Mouse (Mus musculus): ENCODE results near the gene Ada. TPM values are rescaled to one million over a fixed set of nuclear protein-coding genes. Genes with fewer than 3 reads are reported as not detected.

Ada gene
- polyA plus RNA-seq, 1 experiment from 2014 or later: 9.5 TPM

GRCm38 (mm10) chr2:163710000-163710399, 40.0 kb downstream of the Ada start:
- H3K4me2 ChIP-seq: no peak overlapping the region
- no peaks in the 10 kb centered on the region for H3K27me3 ChIP-seq
- H3K27ac ChIP-seq: no peak overlapping the region
- no peak overlapping the region for H3K4me3 ChIP-seq (replicated peaks)
- 88% methylated on average over 9 of the region's 9 CpGs for WGBS
- peaks cover 4% of the 10 kb centered on the region; the same call in 1 of the 2 replicates for H3K36me3 ChIP-seq
- H3K4me1 ChIP-seq: peaks cover 29% of the 10 kb centered on the region
- ATAC-seq (replicated peaks; ENCODE audit: low FRiP score): no peak
- H3K9ac ChIP-seq: no peak overlapping the region
- no peaks in the 10 kb centered on the region for H3K9me3 ChIP-seq (replicated peaks)

- Histone ChIP-seq H3K9me3 (replicated peaks) (no peaks in the 10 kb centered on the region), H3K4me2 (no peak overlapping the region), H3K4me1 (peaks cover 29% of the 10 kb centered on the region), H3K27ac (no peak overlapping the region), H3K4me3 (replicated peaks) (no peak overlapping the region), H3K36me3 (peaks cover 13% of the 10 kb centered on the region; the same call in 1 of the 2 replicates), H3K9ac (no peak overlapping the region), H3K27me3 (no peaks in the 10 kb centered on the region)
- 79% methylated on average over 6 of the region's 6 CpGs for WGBS
- no peak for ATAC-seq (replicated peaks; ENCODE audit: low FRiP score)
These were observed 41.2 kb downstream of the Ada start for GRCm38 (mm10) chr2:163708763-163709250.

- Histone ChIP-seq H3K36me3 (peaks cover 13% of the 10 kb centered on the region; the same call in 1 of the 2 replicates), H3K27me3 (no peaks in the 10 kb centered on the region), H3K4me2 (no peak overlapping the region), H3K27ac (no peak overlapping the region), H3K4me1 (peaks cover 27% of the 10 kb centered on the region), H3K9me3 (replicated peaks) (no peaks in the 10 kb centered on the region), H3K9ac (no peak overlapping the region), H3K4me3 (replicated peaks) (no peak overlapping the region)
- no peak for ATAC-seq (replicated peaks; ENCODE audit: low FRiP score)
- 85% methylated on average over 5 of the region's 5 CpGs for WGBS
These were observed 41.7 kb downstream of the Ada start for GRCm38 (mm10) chr2:163708321-163708720.

GRCm38 (mm10) chr2:163703599-163704260, 46.3 kb downstream of the Ada start:
- 86% methylated on average over 5 of the region's 5 CpGs for WGBS
- Histone ChIP-seq H3K4me3 (replicated peaks) (no peak overlapping the region), H3K4me1 (peaks cover 17% of the 10 kb centered on the region), H3K4me2 (no peak overlapping the region), H3K36me3 (peaks cover 13% of the 10 kb centered on the region; the same call in 1 of the 2 replicates), H3K27ac (no peak overlapping the region), H3K9ac (no peak overlapping the region), H3K9me3 (replicated peaks) (no peaks in the 10 kb centered on the region), H3K27me3 (no peaks in the 10 kb centered on the region)
- ATAC-seq (replicated peaks; ENCODE audit: low FRiP score): no peak

- H3K9me3 ChIP-seq (replicated peaks): no peaks in the 10 kb centered on the region
These were observed 47.1 kb downstream of the Ada start for GRCm38 (mm10) chr2:163702921-163703320.

GRCm38 (mm10) chr2:163702431-163702830, 47.6 kb downstream of the Ada start:
- WGBS: 77% methylated on average over 7 of the region's 7 CpGs
- Histone ChIP-seq H3K4me2 (no peak overlapping the region), H3K27ac (0 out of 2 replicates have a peak overlapping the region, but pooled peaks have one; percentile 22), H3K4me1 (peaks cover 30% of the 10 kb centered on the region), H3K4me3 (replicated peaks) (no peak overlapping the region), H3K9me3 (replicated peaks) (no peaks in the 10 kb centered on the region), H3K36me3 (peaks cover 13% of the 10 kb centered on the region; the same call in 1 of the 2 replicates), H3K27me3 (no peaks in the 10 kb centered on the region), H3K9ac (no peak overlapping the region)
- ATAC-seq (replicated peaks; ENCODE audit: low FRiP score): no peak

More at GRCm38 (mm10) chr2:163702921-163703320, 47.1 kb downstream of the Ada start:
- no peaks in the 10 kb centered on the region for H3K27me3 ChIP-seq
- no peak overlapping the region for H3K4me2 ChIP-seq
- no peak overlapping the region for H3K4me3 ChIP-seq (replicated peaks)
- 0 out of 2 replicates have a peak overlapping the region, but pooled peaks have one; percentile 22 for H3K27ac ChIP-seq
- peaks cover 26% of the 10 kb centered on the region for H3K4me1 ChIP-seq
- peaks cover 13% of the 10 kb centered on the region; the same call in 1 of the 2 replicates for H3K36me3 ChIP-seq
- 70% methylated on average over 5 of the region's 5 CpGs for WGBS
- ATAC-seq (replicated peaks; ENCODE audit: low FRiP score): no peak
- H3K9ac ChIP-seq: no peak overlapping the region

- Histone ChIP-seq H3K9ac (no peak overlapping the region), H3K4me1 (peaks cover 45% of the 10 kb centered on the region), H3K27me3 (no peaks in the 10 kb centered on the region), H3K9me3 (replicated peaks) (no peaks in the 10 kb centered on the region), H3K4me3 (replicated peaks) (no peak overlapping the region), H3K36me3 (peaks cover 2% of the 10 kb centered on the region; the same call in 1 of the 2 replicates), H3K4me2 (no peak overlapping the region), H3K27ac (no peak overlapping the region)
- ATAC-seq (replicated peaks; ENCODE audit: low FRiP score): no peak
- WGBS: 73% methylated on average over 11 of the region's 11 CpGs
These were observed 50.8 kb downstream of the Ada start for GRCm38 (mm10) chr2:163699078-163699780.

- Histone ChIP-seq H3K27me3 (no peaks in the 10 kb centered on the region), H3K36me3 (no peaks in the 10 kb centered on the region), H3K27ac (peak overlapping the region; percentile 72), H3K4me1 (peaks cover 55% of the 10 kb centered on the region), H3K4me2 (no peak overlapping the region), H3K9me3 (replicated peaks) (no peaks in the 10 kb centered on the region), H3K9ac (no peak overlapping the region), H3K4me3 (replicated peaks) (no peak overlapping the region)
- no peak; the same call in 1 of the 2 replicates for ATAC-seq (replicated peaks; ENCODE audit: low FRiP score)
- WGBS: 32% methylated on average over 16 of the region's 16 CpGs
These were observed 52.1 kb downstream of the Ada start for GRCm38 (mm10) chr2:163697764-163698480.

- H3K27me3 ChIP-seq: no peaks in the 10 kb centered on the region
- H3K27ac ChIP-seq: peak overlapping the region; percentile 45; the same call in 1 of the 2 replicates
- no peak overlapping the region for H3K4me2 ChIP-seq
- no peaks in the 10 kb centered on the region for H3K36me3 ChIP-seq
- 35% methylated on average over 2 of the region's 2 CpGs for WGBS
- H3K4me3 ChIP-seq (replicated peaks): no peak overlapping the region
- peaks cover 60% of the 10 kb centered on the region for H3K4me1 ChIP-seq
- H3K9ac ChIP-seq: no peak overlapping the region
- no peak for ATAC-seq (replicated peaks; ENCODE audit: low FRiP score)
- no peaks in the 10 kb centered on the region for H3K9me3 ChIP-seq (replicated peaks)
These were observed 53.3 kb downstream of the Ada start for GRCm38 (mm10) chr2:163696763-163697162.

- WGBS: 20% methylated on average over 9 of the region's 9 CpGs
- H3K9ac ChIP-seq: no peak overlapping the region
- H3K4me2 ChIP-seq: peak overlapping the region; percentile 37
- ATAC-seq (replicated peaks; ENCODE audit: low FRiP score): peak; percentile 59
- H3K36me3 ChIP-seq: no peaks in the 10 kb centered on the region
- H3K27me3 ChIP-seq: no peaks in the 10 kb centered on the region
- H3K4me3 ChIP-seq (replicated peaks): peak overlapping the region; percentile 25
- peak overlapping the region; percentile 89 for H3K27ac ChIP-seq
- H3K9me3 ChIP-seq (replicated peaks): no peaks in the 10 kb centered on the region
- H3K4me1 ChIP-seq: peaks cover 79% of the 10 kb centered on the region
These were observed 56.2 kb downstream of the Ada start for GRCm38 (mm10) chr2:163693716-163694314.

- Histone ChIP-seq H3K27me3 (no peaks in the 10 kb centered on the region), H3K9ac (no peak overlapping the region), H3K4me2 (peak overlapping the region; percentile 37; the same call in 1 of the 2 replicates), H3K4me3 (replicated peaks) (no peak overlapping the region), H3K9me3 (replicated peaks) (no peaks in the 10 kb centered on the region), H3K27ac (peak overlapping the region; percentile 89), H3K4me1 (peaks cover 71% of the 10 kb centered on the region), H3K36me3 (no peaks in the 10 kb centered on the region)
- ATAC-seq (replicated peaks; ENCODE audit: low FRiP score): no peak; the same call in 1 of the 2 replicates
- WGBS: 52% methylated on average over 3 of the region's 3 CpGs
These were observed 57.0 kb downstream of the Ada start for GRCm38 (mm10) chr2:163692873-163693612.

All from kidney, embryonic 15.5 days (tissue).